Mouse (Mus musculus): Measurements from ENCODE around the gene Actn2.

Gene Actn2

DNA sequence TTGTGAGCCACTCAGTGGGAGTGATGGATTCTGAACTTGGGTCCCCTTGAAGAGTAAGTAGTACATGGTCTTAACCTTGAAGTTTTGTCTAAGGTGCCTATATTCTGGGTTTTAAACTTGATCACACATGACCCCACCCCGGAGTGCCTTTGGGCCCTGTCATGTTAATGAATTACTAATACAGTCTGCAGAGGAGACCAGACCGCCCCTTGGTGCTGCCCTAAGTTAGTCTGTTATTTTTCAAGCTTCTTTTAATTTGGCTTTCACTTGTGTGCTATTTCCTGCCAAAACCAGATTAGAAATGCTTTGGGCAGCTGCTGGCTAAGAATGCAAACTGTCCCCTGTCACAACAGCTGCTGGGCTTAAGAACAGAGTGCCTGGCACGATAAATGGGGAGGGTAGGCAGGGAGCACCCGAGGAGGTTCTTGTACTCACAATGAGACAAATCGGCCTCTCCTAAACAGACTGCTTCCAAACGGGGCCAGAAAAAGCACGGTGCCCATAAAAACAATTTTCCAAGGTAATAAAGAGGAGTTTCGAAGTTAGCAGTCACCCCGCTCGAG lies 28.5 kb downstream of the Actn2 start:
- DNase-seq, result peak; percentile 7

DNA sequence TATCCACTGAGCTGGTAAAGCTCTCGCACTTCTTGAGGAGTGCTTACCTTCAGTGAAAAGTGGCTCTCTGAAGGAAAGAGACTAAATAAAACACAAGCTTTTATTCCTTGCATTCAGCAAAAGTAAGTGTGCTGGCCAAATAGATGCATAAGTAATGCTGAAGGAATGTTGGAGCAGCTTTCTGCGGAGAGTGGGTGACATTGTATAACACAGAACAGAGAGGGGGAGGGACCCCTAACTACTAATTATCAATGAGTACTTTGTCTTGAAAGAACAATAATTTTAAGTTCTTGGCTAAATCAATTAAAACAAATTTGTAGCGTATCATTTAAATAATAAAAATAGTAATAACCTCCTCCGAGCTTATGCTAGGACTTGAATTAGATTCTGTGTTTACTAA lies 29.2 kb downstream of the Actn2 start:
- DNase-seq, result no peak

DNA sequence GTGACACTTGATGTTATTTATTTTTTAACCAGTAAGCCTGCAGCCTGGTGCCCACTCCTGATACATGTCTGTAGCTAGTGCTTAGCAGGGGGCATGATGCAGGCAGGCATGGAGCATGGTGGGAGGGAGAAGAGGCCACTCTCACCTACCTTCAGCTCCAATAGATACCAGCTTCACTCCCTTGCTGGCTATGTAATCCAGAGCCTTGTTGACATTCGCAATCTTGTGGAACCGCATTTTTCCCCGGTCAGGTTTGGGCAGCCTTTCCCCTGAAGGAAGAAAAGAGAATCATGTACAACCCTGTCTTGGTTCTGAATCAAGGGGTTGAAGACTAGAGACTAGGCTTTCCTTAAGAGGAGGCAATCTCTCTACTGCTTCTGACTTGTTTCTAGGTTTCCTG lies 31.1 kb downstream of the Actn2 start:
- no peak for DNase-seq

DNA sequence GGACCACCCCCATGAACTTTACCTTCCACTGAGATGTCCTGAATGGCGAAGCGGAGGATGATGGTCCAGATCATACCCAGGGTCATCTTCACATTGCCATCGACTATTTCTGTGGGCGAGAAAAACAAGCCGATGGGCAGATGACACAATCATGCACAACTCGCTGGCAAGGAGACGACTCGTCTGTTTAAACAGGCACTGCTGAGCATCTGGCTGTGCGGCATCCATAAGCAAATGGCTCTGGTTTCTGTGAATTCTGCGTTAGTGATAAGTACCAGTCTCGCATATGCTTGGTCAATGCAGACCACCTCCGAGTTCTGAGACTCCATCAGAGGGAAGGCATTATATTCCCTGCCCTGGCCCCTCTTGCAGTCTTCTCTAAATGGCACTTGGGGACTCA lies 31.7 kb downstream of the Actn2 start:
- no peak for DNase-seq

DNA sequence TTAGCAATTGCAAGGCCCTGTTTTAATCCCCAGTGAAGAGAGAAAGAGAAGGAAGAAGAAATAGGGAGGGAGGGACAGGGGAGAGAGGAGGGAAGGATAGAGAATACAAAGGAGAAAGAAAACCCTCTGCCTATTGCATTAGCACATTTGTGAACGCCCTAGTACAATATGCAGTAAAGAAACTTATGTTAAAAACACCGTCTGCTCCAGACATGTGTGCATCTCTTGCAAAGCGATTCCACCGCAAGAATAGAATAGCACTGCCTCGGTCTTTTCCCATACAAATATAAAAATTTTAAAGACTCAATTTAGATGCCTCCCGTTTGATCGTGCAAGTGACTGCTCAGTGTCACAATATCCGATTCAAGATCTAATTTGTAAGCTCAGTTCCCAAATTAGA lies 32.1 kb downstream of the Actn2 start:
- DNase-seq, result no peak

DNA sequence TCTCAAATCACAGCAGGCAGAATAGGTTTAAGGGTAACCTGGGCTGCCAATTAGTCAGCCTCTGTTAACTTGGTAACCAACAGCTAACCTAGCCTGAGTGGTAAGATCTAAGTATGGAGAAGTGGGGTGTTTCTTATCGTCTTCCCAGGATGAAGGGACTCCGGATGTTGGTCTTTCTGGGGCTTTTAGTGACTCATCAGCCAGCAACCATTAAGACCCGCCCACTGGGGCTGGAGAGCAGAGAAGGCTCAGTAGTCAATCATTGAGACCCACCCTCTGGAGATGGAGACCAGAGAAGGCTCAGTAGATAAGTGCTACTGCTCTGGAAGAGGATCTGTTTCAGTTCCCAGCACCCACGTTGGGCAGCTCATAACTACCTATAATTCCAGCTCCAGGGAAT lies 33.3 kb downstream of the Actn2 start:
- no peak for DNase-seq

DNA sequence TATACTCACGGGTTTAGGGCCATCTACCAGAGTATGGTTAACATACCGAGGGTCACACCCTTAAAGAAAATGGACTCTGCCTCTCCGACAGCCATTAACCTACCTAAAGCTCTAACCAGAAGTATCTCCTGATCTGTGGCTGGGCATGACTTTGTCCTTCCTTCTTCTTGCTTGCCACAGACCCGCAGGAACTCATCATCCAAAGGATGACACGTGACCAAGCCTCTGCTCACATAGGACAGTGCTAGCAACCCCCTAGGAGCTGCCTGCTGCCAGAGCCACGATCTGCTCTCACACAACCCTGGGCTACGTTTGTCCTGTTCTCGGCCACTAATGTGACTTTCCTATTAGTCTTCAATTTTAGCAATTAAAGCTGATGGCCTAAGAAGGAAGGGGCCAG lies 35.0 kb downstream of the Actn2 start:
- DNase-seq, result no peak

DNA sequence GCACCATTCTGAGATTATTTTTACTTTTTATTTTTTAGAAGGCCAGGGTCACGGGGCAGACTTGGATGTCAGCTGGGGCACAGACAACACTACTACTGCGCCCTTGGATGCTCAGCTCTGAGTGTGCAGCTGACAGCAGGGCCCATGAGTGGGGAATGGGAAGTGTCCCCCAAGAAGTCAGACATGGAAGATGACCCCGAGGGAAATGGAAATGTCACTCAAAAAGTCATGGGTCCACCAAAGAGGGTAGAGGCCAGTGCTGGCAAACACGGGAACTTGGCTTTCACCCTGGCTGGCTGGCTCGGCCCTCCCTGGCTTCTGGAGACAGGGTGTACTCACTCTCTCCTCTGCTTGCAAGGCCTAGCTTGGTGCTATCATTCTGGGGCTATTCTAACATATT lies 35.6 kb downstream of the Actn2 start:
- DNase-seq, result no peak

DNA sequence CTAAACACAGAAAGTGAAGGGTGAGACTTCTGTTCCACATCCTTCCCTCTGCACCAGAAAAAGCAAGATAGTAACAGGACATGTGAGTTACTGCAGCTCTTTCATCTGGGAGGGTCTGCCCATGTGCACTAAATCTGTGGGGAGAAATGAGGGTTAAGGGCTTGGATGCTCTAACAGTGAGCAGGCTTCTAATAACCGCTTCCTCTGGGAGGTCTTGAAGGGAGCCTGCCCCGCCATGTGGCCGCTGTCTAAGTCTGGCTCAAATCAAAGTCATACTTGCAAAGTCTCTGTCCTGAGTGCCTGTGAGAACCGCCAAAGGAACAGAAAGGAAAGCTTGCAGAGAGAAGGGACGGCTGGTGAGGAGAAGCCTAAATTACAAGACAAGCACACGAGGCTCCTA lies 42.8 kb downstream of the Actn2 start:
- DNase-seq, result no peak

DNA sequence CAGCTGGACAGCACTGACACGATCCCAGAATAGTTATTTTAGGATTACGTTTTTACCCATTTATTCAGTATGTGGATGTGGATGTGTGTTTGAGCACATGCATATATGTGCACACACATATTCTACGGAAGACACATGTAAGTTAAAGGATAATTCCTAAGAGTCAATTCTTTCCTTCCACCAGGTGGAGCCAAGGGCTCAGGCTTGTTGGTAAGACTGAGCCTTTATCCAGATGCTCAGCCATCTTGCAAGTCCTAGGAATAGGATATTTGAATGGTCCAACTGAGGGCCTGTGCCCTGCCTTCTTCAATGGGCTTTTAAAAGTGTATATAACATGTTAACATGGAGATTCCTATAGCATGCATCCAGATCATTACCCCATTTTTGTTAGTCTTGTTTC lies 43.9 kb downstream of the Actn2 start:
- DNase-seq, result peak; percentile 50

DNA sequence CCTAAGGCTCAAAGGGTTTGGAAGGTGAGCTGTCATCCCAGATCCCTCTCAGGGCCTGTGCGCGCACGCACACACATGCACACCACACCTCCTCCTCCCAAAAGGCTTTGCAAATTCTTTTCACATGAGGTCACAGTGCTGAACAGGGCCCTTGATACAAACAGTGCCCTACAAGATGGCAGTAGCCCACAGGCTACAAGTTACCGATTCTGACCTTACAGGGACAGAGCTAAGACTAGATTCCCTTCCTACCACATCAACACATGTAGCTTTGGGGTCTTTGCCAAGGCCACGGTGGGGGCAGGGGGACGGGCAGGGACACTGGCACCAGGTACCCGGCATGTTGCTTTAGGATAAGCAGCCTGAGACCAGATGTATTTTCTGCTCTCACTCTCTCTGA lies 46.8 kb downstream of the Actn2 start:
- no peak for DNase-seq

DNA sequence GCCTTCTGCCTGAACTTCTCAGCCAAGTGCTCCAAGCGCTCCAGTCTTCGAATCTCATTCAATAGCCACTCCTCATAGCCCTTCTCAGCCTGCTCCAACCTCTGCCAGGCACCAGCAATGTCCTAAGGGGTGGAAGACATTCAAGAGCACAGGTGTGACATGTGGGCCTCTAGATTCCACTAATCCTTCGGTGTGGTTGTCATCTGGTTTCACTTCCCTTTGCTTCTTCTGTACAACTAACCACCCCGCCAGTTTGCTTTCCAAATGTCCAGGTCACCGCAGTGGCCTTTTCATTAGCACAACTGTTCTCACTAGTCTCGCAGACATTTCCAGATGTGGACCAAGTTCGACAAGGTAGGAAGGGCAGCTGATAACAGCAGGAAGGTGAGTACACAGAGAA lies 49.9 kb downstream of the Actn2 start:
- no peak for DNase-seq

DNA sequence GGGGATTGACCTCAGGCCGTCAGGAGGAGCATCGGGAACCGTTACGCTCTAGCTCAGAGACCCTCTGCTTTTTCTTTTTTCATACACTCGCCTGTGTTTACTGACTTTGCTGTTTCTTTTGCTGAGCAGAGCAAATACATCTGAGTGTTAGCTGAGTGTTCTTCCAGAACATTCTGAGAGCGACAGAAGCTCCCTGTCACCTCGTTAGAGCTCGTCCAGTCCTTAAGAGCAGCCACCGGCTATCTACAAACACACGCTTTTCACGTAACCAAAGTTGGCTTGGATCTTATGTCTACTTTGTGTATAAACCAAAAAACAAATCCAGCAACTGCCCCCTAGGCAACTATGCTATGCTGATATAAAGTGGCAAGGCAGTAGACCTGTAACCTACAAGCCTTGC lies 56.0 kb downstream of the Actn2 start:
- peak; percentile 36 for DNase-seq

DNA sequence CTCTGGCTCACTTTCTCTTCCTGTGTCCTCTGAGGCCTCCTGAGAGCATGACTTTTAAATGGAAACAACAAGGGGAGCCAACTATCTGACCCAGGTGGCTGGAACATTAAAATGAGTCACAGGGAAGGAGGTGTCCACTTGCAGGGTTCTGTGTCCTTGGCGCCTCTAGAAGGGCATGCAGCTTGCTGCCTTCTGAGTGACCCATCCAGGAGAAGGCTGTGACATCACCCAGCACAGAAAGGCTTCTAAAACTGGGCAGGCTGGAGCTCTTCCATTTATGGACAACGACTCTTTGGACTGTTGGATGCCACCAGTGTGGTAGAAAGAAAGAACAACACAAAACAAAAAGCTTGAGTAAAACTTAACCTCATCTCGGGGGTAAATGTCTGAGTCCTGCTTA lies 56.7 kb downstream of the Actn2 start:
- DNase-seq, result peak; percentile 13

DNA sequence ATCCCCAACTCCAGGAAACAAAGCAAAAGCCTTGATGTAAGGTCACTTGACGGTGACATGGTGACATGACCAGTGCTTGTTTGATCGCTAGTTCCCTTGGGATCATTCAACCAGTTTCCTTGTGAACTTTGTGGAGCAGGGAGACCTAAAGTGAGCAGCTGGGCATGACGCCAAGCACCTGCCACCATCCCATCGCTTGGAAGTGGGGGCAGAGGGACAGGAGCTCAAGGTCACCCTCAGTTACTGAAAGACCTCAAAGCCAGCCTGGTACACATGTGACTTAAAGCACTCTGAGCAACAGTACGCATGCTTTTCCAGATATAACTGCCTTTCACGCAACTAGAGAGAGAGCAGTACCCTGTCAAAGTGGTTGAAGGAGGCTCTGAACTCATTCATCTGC lies 65.8 kb downstream of the Actn2 start:
- DNase-seq, result no peak

DNA sequence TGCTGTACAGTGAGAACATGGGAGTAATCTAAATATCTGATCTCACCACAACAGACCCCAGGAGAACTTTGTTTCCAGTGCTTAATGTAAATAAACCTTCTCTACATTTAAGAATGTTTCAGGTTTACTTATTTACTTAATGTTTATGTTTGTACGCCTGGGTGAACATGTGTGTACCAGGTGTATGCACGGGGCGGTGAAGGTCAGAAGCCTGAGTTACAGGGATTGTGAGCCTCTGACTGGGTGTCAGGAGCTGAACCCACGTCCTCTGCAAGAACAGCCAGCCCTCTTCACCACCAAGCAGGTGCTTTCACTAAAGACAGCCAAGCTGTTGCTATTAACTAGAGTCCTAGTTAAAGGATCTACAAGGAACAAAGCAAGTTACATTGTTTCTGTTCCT lies 66.3 kb downstream of the Actn2 start:
- no peak for DNase-seq

DNA sequence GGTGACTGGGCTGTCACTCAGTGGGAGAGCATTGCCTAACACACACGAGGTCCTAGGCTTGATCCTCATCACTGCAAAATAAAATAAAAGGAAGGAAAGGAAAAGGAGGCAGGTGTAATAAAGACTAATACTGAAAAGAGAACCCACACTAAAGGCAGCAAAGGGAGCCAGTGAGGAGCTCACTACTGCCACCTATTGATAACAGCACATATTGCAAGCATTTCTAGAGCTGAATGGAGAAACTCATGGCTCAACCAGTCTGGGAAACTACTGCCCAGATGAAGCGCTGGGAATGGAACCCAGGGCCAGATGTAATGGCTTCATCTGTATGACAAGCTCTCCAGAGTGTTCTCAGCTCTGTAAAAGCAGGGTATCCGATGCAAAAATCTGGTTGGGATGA lies 67.6 kb downstream of the Actn2 start:
- peak; percentile 42 for DNase-seq

DNA sequence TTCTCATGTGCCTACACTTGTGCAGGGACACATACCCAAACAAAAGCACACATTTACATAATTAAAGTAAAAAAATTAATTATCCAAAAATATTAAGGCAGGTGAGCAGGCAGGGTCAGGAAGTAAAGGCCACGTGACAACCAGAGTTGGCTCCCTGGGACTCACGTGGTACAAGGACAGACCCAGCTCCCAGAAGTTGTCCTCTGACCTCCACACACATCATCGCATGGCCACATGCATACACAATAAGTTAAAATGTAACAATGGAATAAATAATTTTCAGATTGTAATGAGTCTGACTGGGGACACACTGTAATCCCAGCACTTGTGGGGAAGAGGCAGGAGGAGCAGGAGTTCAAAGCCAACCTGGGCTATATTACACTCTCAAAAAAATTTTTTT lies 72.6 kb downstream of the Actn2 start:
- DNase-seq, result no peak

DNA sequence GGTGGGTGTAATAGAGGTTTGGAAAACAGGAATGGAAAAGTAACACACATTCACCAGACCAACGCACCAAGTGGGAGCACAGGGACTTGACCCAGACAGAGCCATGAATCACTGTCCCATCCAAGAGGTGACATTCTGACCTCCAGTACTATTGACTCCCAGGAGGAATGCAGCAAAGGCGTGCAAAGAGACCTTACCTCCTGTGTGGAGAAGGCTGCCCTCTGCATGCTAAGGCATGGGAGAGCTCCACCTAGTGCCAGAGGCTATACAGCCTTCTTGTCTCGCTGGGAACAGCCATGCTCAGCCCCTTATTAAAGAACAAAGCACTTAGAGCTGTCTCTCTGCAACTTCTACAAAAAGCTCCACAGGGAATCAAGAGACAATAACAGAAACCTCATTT lies 73.5 kb downstream of the Actn2 start:
- no peak for DNase-seq

DNA sequence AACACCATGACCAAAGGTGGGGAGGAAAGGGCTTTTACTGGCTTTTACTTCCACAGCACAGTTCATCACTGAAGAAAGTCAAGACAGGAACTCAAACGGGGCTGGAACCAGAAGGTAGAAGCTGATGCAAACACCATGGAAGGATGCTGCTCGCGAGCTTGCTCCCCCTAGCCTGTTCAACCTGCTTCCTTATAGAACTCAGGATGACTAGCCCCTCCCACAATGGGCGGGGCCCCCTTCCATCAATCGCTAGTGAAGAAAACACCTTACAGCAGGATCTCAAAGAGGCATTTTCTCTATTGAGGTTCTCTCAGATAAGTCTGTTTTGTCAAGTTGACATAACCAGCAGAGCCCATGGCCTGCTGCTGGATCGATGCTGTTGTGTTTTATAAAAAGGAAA lies 76.6 kb downstream of the Actn2 start:
- DNase-seq, result no peak

DNA sequence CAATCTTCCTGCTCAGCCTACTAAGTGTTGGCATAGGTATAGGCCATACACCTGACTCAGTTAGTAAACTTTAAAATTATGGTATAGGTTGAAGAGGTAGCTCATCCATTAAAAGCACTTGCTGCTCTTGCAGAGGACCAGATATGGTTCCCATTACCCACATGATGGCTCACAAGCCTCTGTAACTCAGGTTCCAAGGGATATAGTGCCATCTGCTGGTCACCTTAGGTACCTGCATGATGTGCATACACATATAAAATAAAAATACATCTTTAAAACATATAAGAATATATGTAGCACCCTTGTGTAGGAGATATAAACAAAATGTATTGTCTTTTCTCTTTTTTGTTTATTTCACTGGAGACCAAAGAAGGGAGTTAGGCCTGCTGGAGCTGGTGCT lies 79.1 kb downstream of the Actn2 start:
- DNase-seq, result no peak

DNA sequence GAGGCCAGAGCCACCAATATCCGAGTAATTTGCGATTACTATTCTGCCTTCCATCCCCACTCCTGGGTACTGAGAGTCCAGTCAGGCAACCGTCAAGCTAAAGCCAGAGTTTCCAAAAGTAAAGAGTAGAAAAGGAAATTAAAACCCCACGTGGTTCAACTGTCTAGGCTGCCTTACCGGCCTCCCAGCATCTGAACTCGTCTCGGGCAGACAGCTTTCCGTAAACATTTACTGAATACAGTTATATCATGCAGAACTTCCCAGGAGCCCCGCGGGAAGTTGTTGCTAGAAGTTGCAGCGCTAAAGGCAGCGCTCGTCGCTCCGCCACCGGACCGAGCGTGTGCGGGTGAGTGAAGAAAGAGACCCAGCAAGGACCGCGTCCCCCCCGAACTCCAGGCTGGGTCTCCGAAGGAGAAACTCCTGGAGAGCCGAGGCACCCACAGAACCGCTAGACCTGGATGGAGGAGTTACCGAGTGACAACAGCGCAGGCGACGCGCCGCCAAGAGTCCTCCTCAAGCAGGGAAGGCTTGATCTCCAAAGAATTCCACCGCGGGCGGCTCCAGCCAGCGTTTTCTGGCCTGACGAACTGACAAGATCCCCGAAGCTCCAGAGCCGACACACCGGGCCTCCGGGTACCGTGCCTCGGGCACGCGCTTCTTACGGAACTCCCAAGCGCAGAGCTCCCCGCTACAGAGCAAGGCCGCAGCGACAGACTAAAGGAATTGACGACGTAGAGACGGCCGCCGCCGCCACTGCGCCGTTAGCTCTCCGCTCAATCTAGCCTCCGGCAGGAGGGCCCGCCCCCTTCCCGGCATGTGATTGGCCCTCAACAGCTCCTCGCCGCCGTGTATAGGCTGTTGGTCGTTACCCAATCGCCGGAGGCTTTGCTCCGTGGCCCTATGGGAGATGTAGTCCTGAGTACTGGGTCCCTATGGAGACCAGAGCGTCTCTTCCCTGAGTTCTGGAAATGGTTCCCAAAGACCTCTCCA lies 82.9 kb downstream of the Actn2 start, which contains the start of gene Mtr:
Gene Mtr, minus strand, starts transcription at position 723 of the 990 bp plus-strand sequence.
- DNase-seq, result peak; percentile 98

DNA sequence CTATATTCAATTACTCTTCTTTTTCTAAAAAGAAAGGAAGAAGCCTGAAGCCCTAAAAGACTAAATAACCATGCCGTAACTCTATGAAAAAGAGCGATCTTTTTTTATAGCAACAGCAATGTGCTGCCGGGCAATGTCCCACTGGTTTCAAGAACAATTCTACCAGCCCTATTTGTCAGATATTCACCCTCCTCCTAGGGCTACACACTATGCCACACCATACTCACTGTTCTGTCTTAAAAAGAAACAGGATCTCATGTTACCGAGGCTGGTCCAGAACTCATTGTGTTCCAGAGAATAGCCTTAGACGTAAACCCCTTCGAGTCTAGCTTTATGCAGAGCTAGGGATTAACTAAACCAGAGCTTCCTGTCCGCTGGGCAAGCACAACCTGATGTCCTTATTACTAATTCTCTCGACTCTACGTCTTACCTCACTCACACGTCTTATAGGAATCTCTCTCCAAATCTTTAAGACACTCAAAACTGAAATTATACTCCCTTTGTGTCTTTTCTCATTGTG lies 83.6 kb downstream of the Actn2 start:
- DNase-seq, result no peak

Measured in lung, postnatal 10 days (tissue).